Comparison of ENCODE assay signal across 8 mouse cellular contexts in genomic region chr4:85801805-85802204, GRCm38 (mm10).
DNase-seq lines count a peak whose midpoint lies in the region; ATAC-seq and TF ChIP-seq lines count a peak whose summit lies in the region.

No protein-coding gene starts in this region.

- peak; percentile 79 for DNase-seq in ES-E14 (ENCODE audit: low read depth, low spot score)
- DNase-seq in c-Kit-positive CD71-negative TER-119-negative erythroid progenitor cells, embryonic 14.5 days (ENCODE audit: low read depth) = peak; percentile 47
- peak; percentile 80 for DNase-seq in heart, postnatal 4 days
- peak; percentile 77 for DNase-seq in layer of hippocampus, adult 11-12 months (ENCODE audit: low spot score)
- peak; percentile 65 for DNase-seq in ovary, postnatal 36 days (ENCODE audit: low spot score)
- DNase-seq in urinary bladder, adult 18-20 months (ENCODE audit: low spot score in 2 of 2) = peak; percentile 48 to 56

- H3K27me3 ChIP-seq in forebrain, embryonic 13.5 days = no peaks in the 10 kb centered on the region
- H3K27me3 ChIP-seq in lung, embryonic 16.5 days (ENCODE audit: control insufficient read depth, insufficient read depth, low read depth, low read length) = no peaks in the 10 kb centered on the region

- H3K4me2 ChIP-seq in forebrain, embryonic 13.5 days = no peak overlapping the region
- no peak overlapping the region for H3K4me2 ChIP-seq in lung, embryonic 16.5 days (ENCODE audit: low read depth, low read length)

- no peaks in the 10 kb centered on the region for H3K36me3 ChIP-seq in ES-E14 (ENCODE audit: control insufficient read depth, insufficient read depth, low read length, poor library complexity, severe bottlenecking)
- no peaks in the 10 kb centered on the region for H3K36me3 ChIP-seq in forebrain, embryonic 13.5 days (ENCODE audit: poor library complexity, severe bottlenecking)
- H3K36me3 ChIP-seq in lung, embryonic 16.5 days (ENCODE audit: control insufficient read depth, insufficient read depth, low read length) = no peaks in the 10 kb centered on the region

- 2% methylated on average over 8 of the region's 8 CpGs for WGBS in forebrain, embryonic 13.5 days
- WGBS in lung, embryonic 16.5 days = 3% methylated on average over 8 of the region's 8 CpGs

- peak; percentile 93 for ATAC-seq in forebrain, embryonic 13.5 days
- peak; percentile 83 for ATAC-seq in lung, embryonic 16.5 days (ENCODE audit: low read depth)

- no peak overlapping the region for H3K27ac ChIP-seq in ES-E14 (ENCODE audit: insufficient read depth, low read depth, low read length, poor library complexity, severe bottlenecking)
- no peak overlapping the region for H3K27ac ChIP-seq in forebrain, embryonic 13.5 days
- H3K27ac ChIP-seq in lung, embryonic 16.5 days (ENCODE audit: low read length) = no peak overlapping the region

- in situ Hi-C loops in ES-E14 (cut with MboI; ENCODE audit: low sequenced_read_pairs in 2 of 2, unreplicated experiment in 2 of 2) = loop anchor here (5.0 to 25.0 kb wide), 3 partner anchors 390 to 640 kb away; no protein-coding TSS in a partner anchor

- H3K4me3 ChIP-seq in ES-E14 (ENCODE audit: insufficient read depth in 1 of 2, low read depth in 1 of 2, low read length in 2 of 2, poor library complexity in 1 of 2, severe bottlenecking in 1 of 2) = no peak overlapping the region
- H3K4me3 ChIP-seq in forebrain, embryonic 13.5 days = no peak overlapping the region
- H3K4me3 ChIP-seq in lung, embryonic 16.5 days (ENCODE audit: low read length) = no peak overlapping the region

- H3K9me3 ChIP-seq in ES-E14 (ENCODE audit: control insufficient read depth, insufficient read depth, low read depth, low read length) = no peaks in the 10 kb centered on the region
- no peaks in the 10 kb centered on the region for H3K9me3 ChIP-seq in forebrain, embryonic 13.5 days (replicated peaks)
- H3K9me3 ChIP-seq in lung, embryonic 16.5 days (ENCODE audit: control insufficient read depth, low read length) = no peaks in the 10 kb centered on the region

- H3K4me1 ChIP-seq in ES-E14 (ENCODE audit: control insufficient read depth in 2 of 2, insufficient read depth in 2 of 2, low read length in 2 of 2, poor library complexity in 1 of 2) = no peaks in the 10 kb centered on the region
- H3K4me1 ChIP-seq in forebrain, embryonic 13.5 days = no peaks in the 10 kb centered on the region
- no peaks in the 10 kb centered on the region; the same call in 1 of the 2 replicates for H3K4me1 ChIP-seq in lung, embryonic 16.5 days (replicated peaks; ENCODE audit: control insufficient read depth, insufficient read depth, low read length)

- no peak overlapping the region for H3K9ac ChIP-seq in ES-E14 (ENCODE audit: insufficient read depth, low read depth, low read length, poor library complexity, severe bottlenecking)
- no peak overlapping the region for H3K9ac ChIP-seq in forebrain, embryonic 13.5 days
- no peak overlapping the region for H3K9ac ChIP-seq in lung, embryonic 16.5 days (ENCODE audit: low read length)

TF ChIP-seq in ES-E14, 5 proteins besides CTCF, POLR2A, EP300 and RAD21:
- TF ChIP-seq ZC3H11A (IDR thresholded peaks at IDR 0.05; ENCODE audit: borderline replicate concordance, low read depth, low read length) (peak; percentile 76; the same call in 1 of the 2 replicates), CHD2 (IDR thresholded peaks at IDR 0.05; ENCODE audit: low read depth, low read length) (no peak)
